Mouse (Mus musculus): ENCODE measurements around the gene Vmn1r2. TPM values are rescaled to one million over a fixed set of nuclear protein-coding genes. Genes with fewer than 3 reads are reported as not detected.
"Not testable (repeated sequence)": the region's sequence is repeated elsewhere in the genome, so short reads cannot be mapped to it uniquely, and the experiment has no call there.

Vmn1r2 gene
- total RNA-seq (2021), result not detected

- intact Hi-C loops (cut with DNase I); DNase-seq: not testable (repeated sequence)
Observed at GRCm38 (mm10) chr4:3167020-3167419, at the start of gene Vmn1r2. Gene Vmn1r2, plus strand, starts transcription at chr4:3167320.

GRCm38 (mm10) chr4:3147926-3148325, 19.2 kb upstream of the Vmn1r2 start:
- intact Hi-C loops (cut with DNase I); DNase-seq: not testable (repeated sequence)

GRCm38 (mm10) chr4:3153320-3153719, 13.8 kb upstream of the Vmn1r2 start:
- intact Hi-C loops (cut with DNase I), result not testable (repeated sequence)
- peak; percentile 7 to 14 for DNase-seq

GRCm38 (mm10) chr4:3164429-3164828, 2.7 kb upstream of the Vmn1r2 start:
- intact Hi-C loops (cut with DNase I); DNase-seq: not testable (repeated sequence)

GRCm38 (mm10) chr4:3165046-3165445, 2.1 kb upstream of the Vmn1r2 start:
- intact Hi-C loops (cut with DNase I), result no loop called here
- DNase-seq, result no peak

- intact Hi-C loops (cut with DNase I); DNase-seq: not testable (repeated sequence)
Observed at GRCm38 (mm10) chr4:3174586-3174985, 7.5 kb downstream of the Vmn1r2 start.

- intact Hi-C loops (cut with DNase I); DNase-seq: not testable (repeated sequence)
Observed at GRCm38 (mm10) chr4:3175756-3176155, 8.6 kb downstream of the Vmn1r2 start.

GRCm38 (mm10) chr4:3176195-3176594, 9.1 kb downstream of the Vmn1r2 start:
- DNase-seq; intact Hi-C loops (cut with DNase I): not testable (repeated sequence)

GRCm38 (mm10) chr4:3176746-3177490, 9.8 kb downstream of the Vmn1r2 start:
- DNase-seq; intact Hi-C loops (cut with DNase I): not testable (repeated sequence)

GRCm38 (mm10) chr4:3185258-3185657, 18.1 kb downstream of the Vmn1r2 start, which contains the start of gene Vmn1r3:
Gene Vmn1r3, minus strand, starts transcription at chr4:3185358.
- DNase-seq, result not testable (repeated sequence)

GRCm38 (mm10) chr4:3209643-3210217, 42.6 kb downstream of the Vmn1r2 start:
- not testable (repeated sequence) for DNase-seq

More at GRCm38 (mm10) chr4:3185258-3185657, 18.1 kb downstream of the Vmn1r2 start, which contains the start of gene Vmn1r3:
- intact Hi-C loops (cut with DNase I), result not testable (repeated sequence)

GRCm38 (mm10) chr4:3213349-3213748, 46.2 kb downstream of the Vmn1r2 start:
- DNase-seq; intact Hi-C loops (cut with DNase I): not testable (repeated sequence)

More at GRCm38 (mm10) chr4:3209643-3210217, 42.6 kb downstream of the Vmn1r2 start:
- intact Hi-C loops (cut with DNase I), result not testable (repeated sequence)

- DNase-seq; intact Hi-C loops (cut with DNase I): not testable (repeated sequence)
Observed at GRCm38 (mm10) chr4:3216382-3216781, 49.3 kb downstream of the Vmn1r2 start.

Other genes with a start within 250 kb of the Vmn1r2 start
- not detected for gene Vmn1r3, start 18.0 kb downstream of the Vmn1r2 start, total RNA-seq (2021)